Comparison of ENCODE assay signal across 14 mouse cellular contexts in genomic region chr10:100700281-100701205, GRCm38 (mm10).
DNase-seq lines count a peak whose midpoint lies in the region; ATAC-seq and TF ChIP-seq lines count a peak whose summit lies in the region.
"Had no signal": no experiment of that assay in that cellular context is flagged by ENCODE, and none has a peak within 500 bp of the region (broad histone marks: within the 10 kb centered on the region; RNA-seq: fewer than 3 reads in every experiment).

No protein-coding gene starts in this region.

- no peak overlapping the region for H3K9ac ChIP-seq in lung, embryonic 14.5 days
- H3K9ac ChIP-seq: forebrain, embryonic 12.5 days; lung, embryonic 15.5 days; midbrain, embryonic 13.5 days had no signal

- no peak overlapping the region for H3K4me3 ChIP-seq in lung, embryonic 14.5 days (ENCODE audit: low read depth, low read length)
- H3K4me3 ChIP-seq: forebrain, embryonic 12.5 days; lung, embryonic 15.5 days; midbrain, embryonic 13.5 days had no signal

- H3K36me3 ChIP-seq in lung, embryonic 14.5 days (ENCODE audit: insufficient read depth), result no peaks in the 10 kb centered on the region
- H3K36me3 ChIP-seq: forebrain, embryonic 12.5 days; lung, embryonic 15.5 days; midbrain, embryonic 13.5 days had no signal

- H3K9me3 ChIP-seq in lung, embryonic 14.5 days (ENCODE audit: low read depth, low read length), result no peaks in the 10 kb centered on the region
- H3K9me3 ChIP-seq: forebrain, embryonic 12.5 days; lung, embryonic 15.5 days; midbrain, embryonic 13.5 days had no signal

- H3K4me2 ChIP-seq in lung, embryonic 14.5 days, result no peak overlapping the region
- H3K4me2 ChIP-seq: forebrain, embryonic 12.5 days; lung, embryonic 15.5 days; midbrain, embryonic 13.5 days had no signal

- H3K27ac ChIP-seq in lung, embryonic 14.5 days (ENCODE audit: low read depth), result no peak overlapping the region
- H3K27ac ChIP-seq: forebrain, embryonic 12.5 days; lung, embryonic 15.5 days; midbrain, embryonic 13.5 days had no signal

- DNase-seq in frontal cortex, postnatal 14 days (ENCODE audit: low spot score in 2 of 2), result no peak
- DNase-seq in lung, embryonic 14.5 days, result peak; percentile 39
- DNase-seq in lung, postnatal 4 days, result no peak
- peak; percentile 9 for DNase-seq in gastrocnemius, postnatal 10 days
- peak; percentile 9 to 54 for DNase-seq in layer of hippocampus, postnatal 14 days (ENCODE audit: low spot score in 2 of 2)
- DNase-seq in testis, postnatal 10 days (ENCODE audit: low spot score), result no peak
- no peak for DNase-seq in thymus, postnatal 25 days
- DNase-seq: heart, postnatal 36 days; liver; right cerebral cortex, postnatal 25 days had no signal

- WGBS in lung, embryonic 14.5 days, result 58% methylated on average over 10 of the region's 10 CpGs

- H3K27me3 ChIP-seq in lung, embryonic 14.5 days (ENCODE audit: insufficient read depth, low read length), result no peaks in the 10 kb centered on the region
- H3K27me3 ChIP-seq: forebrain, embryonic 12.5 days; lung, embryonic 15.5 days; midbrain, embryonic 13.5 days had no signal

- H3K4me1 ChIP-seq in lung, embryonic 14.5 days (ENCODE audit: insufficient read depth), result no peaks in the 10 kb centered on the region
- H3K4me1 ChIP-seq: forebrain, embryonic 12.5 days; lung, embryonic 15.5 days; midbrain, embryonic 13.5 days had no signal

- ATAC-seq in frontal cortex, adult (ENCODE audit: low TSS enrichment), result peak; percentile 50; the same call in 1 of the 2 replicates
- ATAC-seq in lung, embryonic 14.5 days (ENCODE audit: insufficient read depth), result no peak
- ATAC-seq: midbrain, embryonic 13.5 days had no signal

- TF ChIP-seq CTCF in lung, embryonic 14.5 days (IDR thresholded peaks at IDR 0.05; ENCODE audit: low read depth), result no peak

Comparison
In these comparisons a context has a peak if more than half of its experiments do, and no peak if none do; other contexts are left out.
1. DNase-seq: peak in lung, embryonic 14.5 days (single experiment), gastrocnemius, postnatal 10 days (single experiment) and layer of hippocampus, postnatal 14 days (2 of 2); none in frontal cortex, postnatal 14 days (0 of 2), lung, postnatal 4 days (0 of 2), testis, postnatal 10 days (single experiment) and thymus, postnatal 25 days (single experiment).